Mouse (Mus musculus): Measurements from ENCODE around the gene Arl6ip5.
"Not testable (repeated sequence)": the region's sequence is repeated elsewhere in the genome, so short reads cannot be mapped to it uniquely, and the experiment has no call there.

The Arl6ip5 gene

GRCm38 (mm10) chr6:97223566-97223965 lies 13.1 kb downstream of the Arl6ip5 start:
- no peak for DNase-seq (ENCODE audit: low spot score in 2 of 2)

GRCm38 (mm10) chr6:97224505-97224904 lies 14.0 kb downstream of the Arl6ip5 start:
- DNase-seq (ENCODE audit: low spot score in 2 of 2) = no peak

GRCm38 (mm10) chr6:97226083-97226491 lies 15.6 kb downstream of the Arl6ip5 start:
- no peak for DNase-seq (ENCODE audit: low spot score in 2 of 2)

- DNase-seq (ENCODE audit: low spot score in 2 of 2) = no peak
These were observed 16.8 kb downstream of the Arl6ip5 start for GRCm38 (mm10) chr6:97227067-97227847.

- no peak for DNase-seq (ENCODE audit: low spot score in 2 of 2)
These were observed 24.6 kb downstream of the Arl6ip5 start for GRCm38 (mm10) chr6:97234911-97235668.

GRCm38 (mm10) chr6:97236088-97236487 lies 25.6 kb downstream of the Arl6ip5 start:
- no peak for DNase-seq (ENCODE audit: low spot score in 2 of 2)

GRCm38 (mm10) chr6:97239360-97239759 lies 28.9 kb downstream of the Arl6ip5 start:
- no peak for DNase-seq (ENCODE audit: low spot score in 2 of 2)

GRCm38 (mm10) chr6:97240092-97240491 lies 29.6 kb downstream of the Arl6ip5 start:
- no peak for DNase-seq (ENCODE audit: low spot score in 2 of 2)

GRCm38 (mm10) chr6:97242522-97242921 lies 32.0 kb downstream of the Arl6ip5 start:
- no peak for DNase-seq (ENCODE audit: low spot score in 2 of 2)

- DNase-seq (ENCODE audit: low spot score in 2 of 2) = no peak
These were observed 34.7 kb downstream of the Arl6ip5 start for GRCm38 (mm10) chr6:97245200-97245599.

- peak; percentile 43 to 54 for DNase-seq (ENCODE audit: low spot score in 2 of 2)
These were observed 40.5 kb downstream of the Arl6ip5 start for GRCm38 (mm10) chr6:97250966-97251365.

- DNase-seq (ENCODE audit: low spot score in 2 of 2) = no peak
These were observed 41.6 kb downstream of the Arl6ip5 start for GRCm38 (mm10) chr6:97252086-97252485.

- DNase-seq (ENCODE audit: low spot score in 2 of 2) = no peak
These were observed 42.3 kb downstream of the Arl6ip5 start, which contains the start of gene Lmod3 for GRCm38 (mm10) chr6:97252711-97253221. Gene Lmod3 (minus strand): TSS chr6:97252759.

GRCm38 (mm10) chr6:97258489-97258888 lies 48.0 kb downstream of the Arl6ip5 start:
- DNase-seq (ENCODE audit: low spot score in 2 of 2) = no peak

GRCm38 (mm10) chr6:97259926-97260325 lies 49.4 kb downstream of the Arl6ip5 start:
- DNase-seq (ENCODE audit: low spot score in 2 of 2) = not testable (repeated sequence)

- DNase-seq (ENCODE audit: low spot score in 2 of 2) = no peak
These were observed 51.7 kb downstream of the Arl6ip5 start for GRCm38 (mm10) chr6:97262229-97262628.

- DNase-seq (ENCODE audit: low spot score in 2 of 2) = not testable (repeated sequence)
These were observed 53.3 kb downstream of the Arl6ip5 start for GRCm38 (mm10) chr6:97263750-97264149.

- no peak for DNase-seq (ENCODE audit: low spot score in 2 of 2)
These were observed 54.8 kb downstream of the Arl6ip5 start for GRCm38 (mm10) chr6:97265240-97265639.

GRCm38 (mm10) chr6:97265705-97266104 lies 55.2 kb downstream of the Arl6ip5 start:
- DNase-seq (ENCODE audit: low spot score in 2 of 2) = no peak

- DNase-seq (ENCODE audit: low spot score in 2 of 2) = no peak
These were observed 56.2 kb downstream of the Arl6ip5 start for GRCm38 (mm10) chr6:97266661-97267060.

GRCm38 (mm10) chr6:97267132-97267531 lies 56.6 kb downstream of the Arl6ip5 start:
- DNase-seq (ENCODE audit: low spot score in 2 of 2) = no peak

GRCm38 (mm10) chr6:97269596-97269995 lies 59.1 kb downstream of the Arl6ip5 start:
- no peak for DNase-seq (ENCODE audit: low spot score in 2 of 2)

GRCm38 (mm10) chr6:97272349-97272748 lies 61.9 kb downstream of the Arl6ip5 start:
- no peak for DNase-seq (ENCODE audit: low spot score in 2 of 2)

Measured in natural killer cell, adult 2 months (primary cell).